Mouse (Mus musculus) embryonic facial prominence, embryonic 11.5 days (tissue): ENCODE measurements at regions not wholly inside any gene's neighbourhood (a gene's known extent, or its start where the extent isn't known, plus 50 kb on each side); places are given as distances from the start of the nearest gene placed in this dataset.

Source experiments
- ATAC-seq: fragments of 200-750 bp; cut with Nextera tagmentation; replicated peaks from 2 replicates; pipeline ENCODE4 v1.8.0; 2017; ENCODE audit warnings: low read depth; ENCODE audit not compliant: insufficient number of reproducible peaks, low FRiP score, low TSS enrichment
- DNase-seq: peaks from one replicate; pipeline ENCODE4 v3.0.0-alpha.2; 2015; ENCODE audit warnings: low spot score
- H3K27ac ChIP-seq: fragments of 300-500 bp; sonication (generic); replicated peaks from 2 replicates; pipeline ENCODE4 v1.5.1; 2014; ENCODE audit warnings: mild to moderate bottlenecking, low read depth, low read length, control low read depth
- H3K27me3 ChIP-seq: fragments of 300-500 bp; sonication (generic); 2 replicates; pipeline ENCODE4 v1.6.1; 2014; ENCODE audit warnings: mild to moderate bottlenecking, low read length, moderate library complexity, mixed read lengths; ENCODE audit not compliant: control insufficient read depth, insufficient read depth
- H3K36me3 ChIP-seq: fragments of 300-500 bp; sonication (generic); replicated peaks from 2 replicates; pipeline ENCODE4 v1.6.1; 2014; ENCODE audit warnings: low read depth, mild to moderate bottlenecking, low read length, moderate library complexity, mixed read lengths; ENCODE audit not compliant: control insufficient read depth, insufficient read depth
- H3K4me1 ChIP-seq: fragments of 300-500 bp; sonication (generic); 2 replicates; pipeline ENCODE4 v1.6.1; 2014; ENCODE audit warnings: low read length, mixed read lengths; ENCODE audit not compliant: control insufficient read depth, insufficient read depth
- H3K4me2 ChIP-seq: fragments of 300-500 bp; sonication (generic); 2 replicates; pipeline ENCODE4 v1.6.1; 2014; ENCODE audit warnings: low read depth, mild to moderate bottlenecking, control low read depth, low read length, moderate library complexity
- H3K4me3 ChIP-seq: fragments of 300-500 bp; sonication (generic); 2 replicates; pipeline ENCODE4 v1.5.1; 2014; ENCODE audit warnings: low read depth, low read length, control low read depth
- H3K9ac ChIP-seq: fragments of 300-500 bp; sonication (generic); replicated peaks from 2 replicates; pipeline ENCODE4 v1.6.1; 2014; ENCODE audit warnings: mild to moderate bottlenecking, control low read depth, low read length
- H3K9me3 ChIP-seq: fragments of 300-500 bp; sonication (generic); replicated peaks from 2 replicates; pipeline ENCODE4 v1.6.1; 2016; ENCODE audit warnings: mild to moderate bottlenecking, low read length, inconsistent platforms, mixed read lengths; ENCODE audit not compliant: control insufficient read depth
- WGBS: fragments of 180-500 bp; shearing (Covaris S2); extraction: QIAGEN DNeasy Blood & Tissue Kit; methylation state at CpG from one replicate; pipeline ENCODE4 v1.1.7; 2014; 5-methylcytosine and 5-hydroxymethylcytosine counted together

DNA sequence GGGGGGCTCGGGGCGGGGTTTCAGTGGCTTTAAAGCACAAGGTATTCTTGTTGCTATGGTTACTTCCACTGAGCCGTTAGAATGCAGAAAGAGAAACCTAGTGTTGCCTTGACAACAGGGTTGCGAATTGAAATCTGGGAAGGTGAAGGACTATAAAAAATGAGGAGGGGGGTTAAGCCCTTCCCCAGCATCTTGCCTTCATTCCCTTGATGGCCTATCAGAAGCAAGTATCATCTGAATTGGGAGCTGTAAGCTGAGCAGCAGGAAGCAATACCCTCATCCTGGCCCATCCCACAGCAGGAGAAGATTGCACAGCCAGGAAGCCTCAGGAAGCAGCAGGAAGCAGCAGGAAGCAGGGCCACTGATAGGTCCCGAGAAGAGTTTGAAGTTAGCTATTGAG is 78.5 kb upstream of the Zfp831 start:
- Histone ChIP-seq H3K27me3 (no peaks in the 10 kb centered on the region), H3K9me3 (no peaks in the 10 kb centered on the region), H3K9ac (no peak overlapping the region), H3K4me1 (no peaks in the 10 kb centered on the region; the same call in 1 of the 2 replicates), H3K4me3 (no peak overlapping the region), H3K36me3 (no peaks in the 10 kb centered on the region), H3K27ac (no peak overlapping the region), H3K4me2 (no peak overlapping the region)
- DNase-seq, result peak; percentile 11
- no peak for ATAC-seq
- 35% methylated on average over 3 of the region's 5 CpGs for WGBS

DNA sequence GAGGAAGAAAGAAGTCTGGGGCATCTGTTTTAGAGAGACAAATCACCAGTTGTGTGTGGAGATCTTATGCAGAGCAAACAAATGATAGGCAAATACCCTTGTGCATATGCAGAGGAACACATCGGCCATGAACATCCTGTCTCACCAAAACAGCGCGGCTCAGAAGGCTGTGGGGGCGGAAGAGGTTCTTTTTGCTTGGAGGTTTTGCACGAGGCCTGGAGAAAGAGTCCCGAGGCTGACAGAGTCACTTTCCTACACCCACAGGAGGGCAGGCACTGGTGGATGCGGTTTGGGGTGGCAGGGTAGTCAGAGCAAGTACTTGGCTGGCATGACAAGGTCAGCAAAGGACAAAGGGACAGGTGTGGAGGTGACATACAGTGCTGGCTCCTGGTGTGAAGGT is 77.4 kb upstream of the Zfp831 start:
- H3K4me3 ChIP-seq, result no peak overlapping the region
- H3K9me3 ChIP-seq, result no peaks in the 10 kb centered on the region
- H3K27me3 ChIP-seq, result no peaks in the 10 kb centered on the region
- H3K4me1 ChIP-seq, result no peaks in the 10 kb centered on the region; the same call in 1 of the 2 replicates
- no peaks in the 10 kb centered on the region for H3K36me3 ChIP-seq
- WGBS, result 79% methylated on average over 7 of the region's 7 CpGs
- H3K4me2 ChIP-seq, result no peak overlapping the region
- DNase-seq (no peak), ATAC-seq (no peak)
- H3K9ac ChIP-seq, result no peak overlapping the region
- H3K27ac ChIP-seq, result no peak overlapping the region

DNA sequence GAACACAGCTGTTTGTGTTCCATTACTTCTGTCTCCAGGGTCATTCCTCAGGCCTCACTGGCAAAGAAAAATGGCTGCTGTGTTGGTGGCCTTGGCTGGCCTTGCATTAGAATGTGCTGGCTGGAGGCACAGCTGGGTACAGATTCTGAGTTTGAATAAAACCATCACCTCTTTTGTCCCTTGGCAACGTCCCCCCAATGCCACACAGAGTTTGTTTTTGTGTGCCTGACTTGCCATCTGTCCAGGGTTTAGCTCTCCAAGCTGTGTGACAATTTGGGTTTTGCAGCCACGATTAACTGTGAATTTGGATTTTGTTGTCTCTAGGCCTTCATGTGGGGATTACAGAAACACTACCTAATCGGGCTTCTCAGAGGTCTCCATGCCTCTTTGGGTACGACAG is 76.6 kb upstream of the Zfp831 start:
- 80% methylated on average over 4 of the region's 4 CpGs for WGBS
- Histone ChIP-seq H3K4me1 (no peaks in the 10 kb centered on the region; the same call in 1 of the 2 replicates), H3K36me3 (no peaks in the 10 kb centered on the region), H3K9ac (no peak overlapping the region), H3K4me3 (no peak overlapping the region), H3K27me3 (no peaks in the 10 kb centered on the region), H3K9me3 (no peaks in the 10 kb centered on the region), H3K27ac (no peak overlapping the region), H3K4me2 (no peak overlapping the region)
- ATAC-seq (no peak), DNase-seq (no peak)

DNA sequence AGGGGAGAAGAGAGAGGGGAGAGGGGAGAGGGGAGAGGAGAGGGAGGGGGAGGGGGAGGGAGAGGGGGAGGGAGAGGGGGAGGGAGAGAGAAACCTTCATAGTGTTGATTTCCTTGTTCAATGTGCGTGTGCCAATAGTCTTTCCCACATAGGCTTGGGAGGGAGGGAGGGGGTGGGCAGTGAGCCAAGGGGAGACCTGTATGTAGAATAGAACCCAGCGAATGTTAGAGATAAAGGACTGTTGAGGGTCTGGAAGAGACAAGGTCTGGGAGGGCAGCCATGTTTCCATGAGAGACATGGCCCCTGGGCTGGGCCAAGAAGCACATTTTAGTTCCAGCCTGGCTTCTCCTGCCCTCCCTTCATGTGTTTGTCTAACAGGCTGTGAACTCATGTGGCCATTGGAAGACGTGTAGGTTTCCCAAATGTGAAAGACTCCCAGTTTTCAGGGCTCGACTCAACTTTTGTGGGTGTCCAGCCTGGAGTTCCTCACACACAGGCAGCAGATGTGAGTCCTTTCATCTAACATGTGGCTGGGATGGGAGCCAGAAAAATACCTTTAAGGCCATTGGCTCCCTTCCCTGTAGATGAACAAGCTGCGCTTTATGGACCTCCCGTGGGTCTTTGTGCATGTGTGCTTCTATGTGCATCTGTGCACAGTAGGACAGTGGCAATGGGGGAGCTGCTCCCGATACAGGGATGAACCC is 68.4 kb upstream of the Zfp831 start:
- no peak overlapping the region for H3K9ac ChIP-seq
- no peak overlapping the region for H3K4me3 ChIP-seq
- 87% methylated on average over 7 of the region's 7 CpGs for WGBS
- H3K27me3 ChIP-seq, result no peaks in the 10 kb centered on the region
- H3K27ac ChIP-seq, result no peak overlapping the region
- H3K9me3 ChIP-seq, result no peaks in the 10 kb centered on the region
- no peak for DNase-seq
- ATAC-seq, result no peak
- no peaks in the 10 kb centered on the region for H3K36me3 ChIP-seq
- no peaks in the 10 kb centered on the region for H3K4me1 ChIP-seq
- no peak overlapping the region for H3K4me2 ChIP-seq

DNA sequence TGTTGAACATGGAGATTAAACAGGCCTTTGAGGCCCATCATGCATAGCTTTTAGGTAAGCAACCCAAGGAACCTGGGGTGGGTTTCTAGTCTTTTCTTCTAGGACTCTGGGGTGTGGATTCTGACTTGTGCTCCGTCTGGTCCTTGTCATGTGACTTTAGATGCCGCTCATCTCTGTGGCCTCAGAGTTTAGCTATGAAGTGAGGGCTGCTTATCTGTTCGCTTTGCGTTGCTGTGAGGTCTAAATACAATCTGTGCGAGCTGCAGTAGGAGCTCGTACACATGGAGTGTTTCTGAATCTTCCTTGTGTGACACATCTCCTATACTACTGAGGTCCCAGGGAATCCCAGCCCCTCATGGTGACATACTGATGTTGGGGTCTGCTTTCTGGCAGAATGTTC is 67.8 kb upstream of the Zfp831 start:
- Histone ChIP-seq H3K27me3 (no peaks in the 10 kb centered on the region), H3K27ac (no peak overlapping the region), H3K36me3 (no peaks in the 10 kb centered on the region), H3K9me3 (no peaks in the 10 kb centered on the region), H3K4me3 (no peak overlapping the region), H3K4me1 (no peaks in the 10 kb centered on the region), H3K9ac (no peak overlapping the region), H3K4me2 (no peak overlapping the region)
- no peak for ATAC-seq
- WGBS, result 96% methylated on average over 6 of the region's 6 CpGs
- no peak for DNase-seq

DNA sequence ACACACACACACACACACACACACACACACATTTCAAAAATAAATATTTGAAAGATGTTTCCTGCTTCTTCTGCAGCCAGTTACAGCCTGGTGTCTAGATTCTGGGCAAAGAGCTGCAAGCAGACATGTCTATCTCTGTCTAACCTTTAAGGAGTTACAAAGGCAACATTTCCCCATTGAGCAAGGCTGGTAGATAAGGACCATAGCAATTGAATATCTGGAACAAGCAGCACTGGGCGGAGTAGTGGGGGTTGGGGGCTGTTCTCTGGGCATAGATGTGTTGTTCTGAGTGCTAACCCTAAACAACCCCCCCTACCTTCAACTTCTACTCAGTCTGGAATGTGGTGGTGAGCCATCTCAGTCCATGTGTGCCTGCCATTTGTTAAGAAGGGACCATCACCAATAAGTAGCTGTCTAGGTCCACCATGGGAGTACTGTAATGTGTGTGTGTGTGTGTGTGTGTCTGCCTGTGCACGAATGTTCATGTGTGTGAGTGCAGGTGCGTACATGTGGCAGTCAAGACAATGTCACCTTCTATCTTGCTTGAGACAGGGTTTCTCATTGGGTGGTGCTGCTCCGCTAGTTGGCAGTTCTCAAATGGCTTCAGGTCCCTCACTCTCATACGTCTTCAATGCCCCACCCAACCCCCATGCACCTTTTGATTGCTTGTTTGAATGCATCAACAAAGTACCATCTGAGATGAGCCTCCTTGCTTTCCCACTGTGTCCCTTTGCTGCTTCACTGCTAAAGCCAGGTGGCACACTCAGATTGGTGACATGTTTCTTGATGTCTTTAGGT is 62.2 kb upstream of the Zfp831 start:
- no peaks in the 10 kb centered on the region for H3K4me1 ChIP-seq
- H3K4me3 ChIP-seq, result no peak overlapping the region
- H3K9me3 ChIP-seq, result no peaks in the 10 kb centered on the region
- H3K27ac ChIP-seq, result no peak overlapping the region
- DNase-seq (no peak), ATAC-seq (no peak)
- WGBS, result 84% methylated on average over 5 of the region's 5 CpGs
- no peaks in the 10 kb centered on the region for H3K36me3 ChIP-seq
- H3K9ac ChIP-seq, result no peak overlapping the region
- no peaks in the 10 kb centered on the region for H3K27me3 ChIP-seq
- no peak overlapping the region for H3K4me2 ChIP-seq

DNA sequence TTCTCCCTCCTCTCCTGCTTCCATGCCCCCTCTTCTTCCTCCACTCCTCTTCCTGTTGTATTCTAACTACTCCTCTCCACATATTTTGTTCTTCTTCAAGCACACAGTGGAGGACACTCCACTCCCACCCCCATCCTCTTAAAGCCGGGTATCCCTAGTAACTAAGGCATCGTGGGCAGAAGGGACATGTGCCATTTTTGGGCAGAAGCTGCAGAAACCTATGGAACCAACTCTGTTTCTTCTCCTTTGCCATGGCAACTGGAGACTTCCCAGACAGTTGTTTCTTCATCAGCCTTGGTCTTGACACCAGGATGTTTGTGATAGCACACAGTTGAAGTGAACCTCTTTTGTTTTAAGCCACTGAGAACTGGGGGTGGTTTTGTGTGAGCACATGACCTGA is 59.1 kb upstream of the Zfp831 start:
- Histone ChIP-seq H3K27ac (no peak overlapping the region), H3K27me3 (no peaks in the 10 kb centered on the region), H3K36me3 (no peaks in the 10 kb centered on the region), H3K9me3 (no peaks in the 10 kb centered on the region), H3K9ac (no peak overlapping the region), H3K4me2 (no peak overlapping the region), H3K4me1 (no peaks in the 10 kb centered on the region), H3K4me3 (no peak overlapping the region)
- DNase-seq (no peak), ATAC-seq (no peak)
- 94% methylated on average over 2 of the region's 2 CpGs for WGBS
